Mouse (Mus musculus) olfactory bulb, adult 2 months (tissue): ENCODE results near the gene Gpr55. TPM values are rescaled to one million over a fixed set of nuclear protein-coding genes. Genes with fewer than 3 reads are reported as not detected.

Experiments
- H3K27ac ChIP-seq: fragments of 200-500 bp; 2 replicates; pipeline ENCODE4 v1.5.1; 2012; ENCODE audit warnings: low read depth, low read length; ENCODE audit not compliant: insufficient read depth
- H3K4me1 ChIP-seq: fragments of 200-500 bp; 2 replicates; pipeline ENCODE4 v1.6.1; 2012; ENCODE audit warnings: low read length; ENCODE audit not compliant: control insufficient read depth, insufficient read depth
- H3K4me3 ChIP-seq: fragments of 200-500 bp; 2 replicates; pipeline ENCODE4 v1.5.1; 2012; ENCODE audit warnings: mild to moderate bottlenecking, low read depth, low read length, moderate library complexity; ENCODE audit not compliant: insufficient read depth
- CTCF ChIP-seq: fragments of 200-500 bp; IDR thresholded peaks from 2 replicates; pipeline ENCODE4 v1.5.1; 2012; ENCODE audit warnings: low read depth, mild to moderate bottlenecking, low read length, moderate library complexity; ENCODE audit not compliant: insufficient read depth
- POLR2A ChIP-seq: fragments of 200-500 bp; IDR thresholded peaks from 2 replicates; pipeline ENCODE4 v1.6.1; 2012; ENCODE audit warnings: mild to moderate bottlenecking, low read depth, low read length, moderate library complexity; ENCODE audit not compliant: insufficient read depth
- WGBS: fragments of 180-500 bp; shearing (Covaris S2); methylation state at CpG from one replicate; pipeline ENCODE4 v1.1.7; 2018; 5-methylcytosine and 5-hydroxymethylcytosine counted together
- polyA plus RNA-seq: library from polyadenylated mRNA; stranded (reverse); fragments of >200 nt; gene quantifications from 2 replicates; pipeline ENCODE4 v1.2.4, GENCODE M21; 2012; ENCODE audit warnings: low replicate concordance; ENCODE audit not compliant: missing spikeins, insufficient read depth, insufficient read length

Gene Gpr55
- polyA plus RNA-seq, 1 experiment = not detected

DNA sequence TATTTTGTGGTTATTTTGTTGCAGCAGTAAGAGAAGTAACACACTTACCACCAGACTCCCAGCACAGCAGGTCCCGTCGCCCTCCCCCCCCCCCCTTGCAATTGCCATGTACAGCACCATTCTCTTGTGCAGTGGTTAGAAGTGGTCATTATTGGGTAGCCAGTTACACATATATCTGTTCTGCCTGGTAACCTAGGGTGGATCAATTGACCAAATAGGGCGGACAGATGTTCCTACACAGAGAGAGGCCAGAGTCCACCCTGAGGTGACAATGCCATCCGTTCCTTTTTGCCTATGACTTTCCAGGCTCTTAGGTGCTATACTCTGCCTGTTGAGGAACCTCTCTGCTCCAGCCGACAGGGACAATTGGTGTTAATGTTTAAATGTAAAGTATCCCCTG is 35.6 kb downstream of the Gpr55 start:
- Histone ChIP-seq H3K27ac (no peak overlapping the region), H3K4me1 (peaks cover 31% of the 10 kb centered on the region), H3K4me3 (no peak overlapping the region)
- no peak for TF ChIP-seq POLR2A
- TF ChIP-seq CTCF = no peak
- WGBS = 95% methylated on average over 5 of the region's 5 CpGs

DNA sequence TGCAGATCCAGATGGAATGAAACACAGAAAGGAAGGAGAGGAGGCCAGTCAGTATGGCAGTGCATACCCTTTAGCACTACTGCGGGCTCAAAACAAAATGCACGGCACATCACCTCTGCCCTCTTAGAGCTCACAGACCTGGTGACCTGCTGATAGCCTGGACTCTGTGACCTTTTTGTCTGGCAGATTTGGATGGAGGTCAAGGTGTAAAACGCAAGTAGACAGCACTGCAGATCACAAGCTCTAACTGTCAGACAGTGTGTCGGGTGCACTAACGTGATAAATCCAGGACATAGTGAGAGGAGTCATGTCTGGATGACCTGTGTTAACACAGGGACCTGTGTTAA is 38.0 kb downstream of the Gpr55 start:
- TF ChIP-seq CTCF (no peak), POLR2A (no peak)
- WGBS = 91% methylated on average over 5 of the region's 5 CpGs
- H3K4me1 ChIP-seq = peaks cover 27% of the 10 kb centered on the region
- H3K27ac ChIP-seq = no peak overlapping the region
- no peak overlapping the region for H3K4me3 ChIP-seq

DNA sequence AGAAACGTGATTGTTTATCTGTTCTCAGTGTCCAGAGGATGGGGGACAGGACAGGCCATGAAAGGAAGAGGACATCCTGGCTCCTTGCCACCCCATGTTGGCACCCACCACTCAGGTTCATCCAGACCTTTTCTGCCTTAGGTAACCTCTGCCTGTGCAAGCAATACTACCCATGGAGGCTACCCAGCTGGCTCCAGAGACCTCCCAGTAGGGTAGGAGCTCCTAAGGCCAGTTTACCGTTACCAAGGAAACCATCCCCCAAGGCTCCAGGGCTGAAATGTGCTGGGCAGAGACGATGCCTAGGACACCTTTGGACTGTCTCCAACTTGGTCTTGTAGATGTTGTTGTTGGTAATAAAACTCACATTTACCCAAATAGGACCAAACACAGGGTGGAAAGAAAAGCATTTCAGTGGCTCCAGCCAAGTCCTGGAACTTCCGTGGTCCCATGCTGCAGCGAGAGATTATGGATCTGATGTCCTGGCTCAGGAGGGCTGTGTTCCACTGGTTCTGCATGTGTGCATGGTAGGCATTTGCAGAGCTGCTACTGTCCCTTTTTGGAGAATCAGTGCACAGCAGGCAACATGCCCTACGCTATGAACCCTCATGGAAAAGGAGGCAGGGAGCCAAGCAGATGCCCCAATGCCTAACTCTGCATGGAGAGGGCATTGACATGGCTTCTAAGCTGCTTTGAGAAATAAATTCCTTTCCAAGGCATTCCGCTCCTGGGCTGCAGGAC is 38.5 kb downstream of the Gpr55 start:
- peak overlapping the region; percentile 50 for H3K27ac ChIP-seq
- 42% methylated on average over 7 of the region's 7 CpGs for WGBS
- TF ChIP-seq POLR2A (no peak), CTCF (no peak)
- H3K4me1 ChIP-seq = peaks cover 27% of the 10 kb centered on the region
- no peak overlapping the region for H3K4me3 ChIP-seq

DNA sequence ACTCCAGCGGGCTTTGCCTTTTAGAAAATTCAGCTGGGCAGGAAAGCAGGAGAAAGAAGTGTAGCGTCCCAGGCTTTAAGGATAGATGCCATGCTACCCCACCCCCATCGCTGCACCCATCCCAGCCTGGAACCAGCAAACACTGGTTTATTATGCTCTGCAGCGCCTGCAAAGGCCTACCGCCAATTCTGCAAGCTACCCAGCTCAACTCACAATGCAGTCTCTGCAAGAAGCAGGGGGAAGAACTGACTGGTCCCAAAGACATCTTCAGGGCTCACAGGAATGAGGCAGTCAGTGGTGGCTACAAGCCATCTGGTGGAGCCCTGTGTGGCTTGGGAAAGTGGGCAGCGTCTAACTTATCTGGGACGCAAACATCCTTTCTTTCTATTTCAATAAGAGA is 39.1 kb downstream of the Gpr55 start:
- Histone ChIP-seq H3K27ac (peak overlapping the region; percentile 50), H3K4me3 (no peak overlapping the region), H3K4me1 (peaks cover 30% of the 10 kb centered on the region)
- WGBS = 52% methylated on average over 7 of the region's 7 CpGs
- TF ChIP-seq CTCF = no peak
- no peak for TF ChIP-seq POLR2A

DNA sequence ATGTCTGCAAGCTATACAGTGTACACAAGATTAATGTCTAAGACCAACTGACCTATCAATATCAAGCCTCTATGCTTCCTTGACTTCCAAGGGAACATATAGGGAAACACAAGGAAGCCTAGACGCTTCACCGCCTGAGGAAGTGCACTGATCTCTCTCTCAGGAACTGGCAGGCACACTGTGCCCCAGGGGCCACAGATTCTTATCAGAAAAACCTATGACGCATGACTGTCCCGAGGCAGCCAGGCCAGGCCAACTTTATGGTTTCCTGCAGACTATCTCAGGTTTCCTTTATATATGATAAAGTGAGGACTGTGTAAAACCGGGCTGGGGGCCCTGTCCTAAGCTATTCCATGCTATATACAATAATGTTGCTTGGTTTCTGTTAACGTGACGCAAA is 41.2 kb downstream of the Gpr55 start:
- TF ChIP-seq CTCF (no peak), POLR2A (no peak)
- Histone ChIP-seq H3K4me3 (no peak overlapping the region), H3K4me1 (peaks cover 31% of the 10 kb centered on the region), H3K27ac (no peak overlapping the region)
- 94% methylated on average over 7 of the region's 7 CpGs for WGBS

DNA sequence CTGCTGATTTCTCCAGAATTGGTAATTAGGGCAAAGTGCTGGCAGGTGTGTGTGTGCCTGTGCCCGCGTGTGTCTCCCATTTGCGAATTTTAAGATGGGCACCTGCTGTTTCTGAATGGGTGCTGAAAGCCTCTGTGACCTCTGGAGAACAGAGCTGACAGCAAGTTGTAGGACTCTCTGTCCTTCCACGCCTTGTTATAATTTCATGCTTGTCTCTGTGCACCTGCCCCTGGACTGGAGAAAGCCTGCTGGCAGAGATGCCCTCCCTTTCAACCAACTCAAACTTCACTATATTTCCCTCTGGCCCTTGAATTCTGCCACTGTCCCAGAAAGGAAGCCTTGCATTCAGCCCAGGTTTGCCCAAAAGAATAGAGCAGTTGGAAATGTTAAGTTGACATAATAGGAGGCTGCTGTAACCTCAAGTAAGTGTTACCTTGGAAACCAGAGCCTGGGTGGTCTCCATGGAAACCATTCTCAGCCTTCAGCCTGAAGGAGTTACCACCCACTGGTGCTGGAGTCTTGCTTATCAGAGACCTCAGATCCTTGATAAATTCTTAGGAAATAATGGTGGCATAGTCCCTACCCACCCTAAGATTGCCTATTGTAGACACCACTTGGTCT is 43.9 kb downstream of the Gpr55 start:
- no peak for TF ChIP-seq CTCF
- no peak for TF ChIP-seq POLR2A
- 15% methylated on average over 4 of the region's 4 CpGs for WGBS
- no peak overlapping the region for H3K4me3 ChIP-seq
- peaks cover 22% of the 10 kb centered on the region for H3K4me1 ChIP-seq
- H3K27ac ChIP-seq = peak overlapping the region; percentile 72

DNA sequence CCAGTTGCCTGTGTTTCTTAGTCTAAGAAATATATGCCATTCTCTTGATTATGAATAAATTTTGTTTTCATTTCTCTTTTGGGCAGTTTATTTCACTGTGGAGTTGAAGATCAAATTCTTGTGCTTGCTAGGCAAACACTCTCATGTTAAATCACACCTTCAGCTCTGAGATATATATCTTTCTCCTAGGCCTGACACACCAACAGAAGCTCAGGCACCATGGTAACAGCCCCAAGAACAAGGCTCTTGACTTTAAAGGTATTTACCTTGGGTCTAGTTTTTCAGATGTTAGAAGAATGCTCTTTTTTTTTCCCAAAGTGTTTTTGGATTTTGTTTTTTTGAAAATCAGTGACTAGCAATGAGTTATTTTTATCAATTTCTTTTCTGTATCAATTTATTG is 44.9 kb downstream of the Gpr55 start:
- peaks cover 14% of the 10 kb centered on the region for H3K4me1 ChIP-seq
- no peak overlapping the region for H3K27ac ChIP-seq
- TF ChIP-seq CTCF = no peak
- no peak overlapping the region for H3K4me3 ChIP-seq

DNA sequence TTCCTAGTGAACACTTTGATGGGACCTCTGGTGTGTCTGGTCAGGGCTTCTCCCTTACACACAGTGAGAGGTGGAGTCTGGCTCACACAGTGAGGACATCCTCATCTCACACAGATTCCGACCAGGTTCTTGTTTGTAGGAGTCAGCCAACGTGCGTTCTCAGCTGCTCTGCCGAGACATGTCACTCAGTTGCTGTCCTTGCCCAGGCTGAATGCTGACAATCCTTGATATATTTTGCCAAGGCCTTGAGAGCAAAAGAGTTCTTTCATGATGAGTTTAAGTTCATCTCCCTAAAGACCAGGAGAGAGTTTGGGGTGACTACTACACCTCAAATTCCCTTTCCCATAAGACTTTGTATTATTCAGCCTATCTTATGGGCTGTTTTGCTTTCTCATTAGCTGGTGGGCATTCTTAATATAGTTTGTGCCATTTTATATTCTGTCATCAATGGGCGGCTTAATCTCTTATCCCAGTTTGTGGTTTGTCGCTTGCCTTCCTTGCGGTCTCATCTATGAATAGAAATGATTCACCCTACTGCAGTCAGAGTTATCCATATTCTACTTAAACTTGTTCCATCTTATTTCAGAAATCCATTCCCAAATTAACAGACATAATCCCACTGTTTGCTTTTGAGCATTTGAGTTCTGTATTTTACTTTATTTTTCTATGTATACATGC is 47.6 kb downstream of the Gpr55 start:
- Histone ChIP-seq H3K27ac (no peak overlapping the region), H3K4me3 (no peak overlapping the region), H3K4me1 (peaks cover 13% of the 10 kb centered on the region)
- WGBS = 70% methylated on average over 7 of the region's 7 CpGs
- no peak for TF ChIP-seq POLR2A
- no peak for TF ChIP-seq CTCF

DNA sequence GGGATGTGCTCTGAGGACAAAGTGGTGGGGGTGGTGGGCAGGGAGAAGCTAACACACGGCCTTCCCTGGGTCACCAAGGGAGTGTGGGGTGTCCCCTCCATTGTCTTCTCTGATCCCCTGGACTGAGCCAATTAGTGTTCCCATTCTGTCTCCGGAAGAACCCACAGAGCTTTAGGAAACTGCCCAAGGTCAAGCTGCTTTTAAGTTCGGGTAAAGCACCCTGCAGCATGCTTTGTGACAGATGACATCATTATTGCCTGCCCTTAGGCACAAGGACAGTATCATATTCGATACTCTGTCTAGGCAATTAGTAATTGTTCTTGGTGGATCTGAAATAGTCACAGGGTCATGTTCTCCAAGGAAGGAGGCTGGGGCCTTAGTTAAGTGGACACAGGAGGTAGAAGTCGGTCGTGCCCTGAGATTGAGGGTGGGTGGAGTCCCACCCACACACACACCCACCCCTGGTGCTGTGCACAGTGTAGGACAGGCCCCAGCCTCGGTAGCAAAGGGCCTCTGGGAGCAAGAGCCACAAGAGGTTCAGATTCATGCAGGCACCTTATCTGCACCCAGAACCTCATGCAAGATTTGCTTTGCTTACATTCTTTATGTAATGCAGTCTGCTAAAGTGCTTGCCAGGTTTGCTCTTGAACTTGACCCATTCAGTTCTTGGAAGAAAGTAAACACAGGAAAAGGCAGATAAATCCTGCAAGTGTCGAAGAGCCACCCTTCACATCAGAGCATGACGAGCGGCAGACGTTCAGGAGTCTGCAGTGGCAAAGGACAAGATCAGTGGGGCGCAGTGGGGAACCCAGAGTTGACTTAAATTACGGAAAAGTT is 51.8 kb downstream of the Gpr55 start:
- Histone ChIP-seq H3K4me1 (peaks cover 27% of the 10 kb centered on the region), H3K27ac (peak overlapping the region; percentile 31; the same call in 1 of the 2 replicates), H3K4me3 (no peak overlapping the region)
- TF ChIP-seq POLR2A (no peak), CTCF (no peak)
- WGBS = 55% methylated on average over 13 of the region's 13 CpGs
